Mouse (Mus musculus) olfactory bulb, adult 2 months (tissue): ENCODE measurements at regions not wholly inside any gene's neighbourhood (a gene's known extent, or its start where the extent isn't known, plus 50 kb on each side); places are given as distances from the start of the nearest gene placed in this dataset.

ENCODE experiments used
- H3K27ac ChIP-seq: fragments of 200-500 bp; 2 replicates; pipeline ENCODE4 v1.5.1; 2012; ENCODE audit warnings: low read depth, low read length; ENCODE audit not compliant: insufficient read depth
- H3K4me1 ChIP-seq: fragments of 200-500 bp; 2 replicates; pipeline ENCODE4 v1.6.1; 2012; ENCODE audit warnings: low read length; ENCODE audit not compliant: control insufficient read depth, insufficient read depth
- H3K4me3 ChIP-seq: fragments of 200-500 bp; 2 replicates; pipeline ENCODE4 v1.5.1; 2012; ENCODE audit warnings: mild to moderate bottlenecking, low read depth, low read length, moderate library complexity; ENCODE audit not compliant: insufficient read depth
- CTCF ChIP-seq: fragments of 200-500 bp; IDR thresholded peaks from 2 replicates; pipeline ENCODE4 v1.5.1; 2012; ENCODE audit warnings: low read depth, mild to moderate bottlenecking, low read length, moderate library complexity; ENCODE audit not compliant: insufficient read depth
- POLR2A ChIP-seq: fragments of 200-500 bp; IDR thresholded peaks from 2 replicates; pipeline ENCODE4 v1.6.1; 2012; ENCODE audit warnings: mild to moderate bottlenecking, low read depth, low read length, moderate library complexity; ENCODE audit not compliant: insufficient read depth
- WGBS: fragments of 180-500 bp; shearing (Covaris S2); methylation state at CpG from one replicate; pipeline ENCODE4 v1.1.7; 2018; 5-methylcytosine and 5-hydroxymethylcytosine counted together

DNA sequence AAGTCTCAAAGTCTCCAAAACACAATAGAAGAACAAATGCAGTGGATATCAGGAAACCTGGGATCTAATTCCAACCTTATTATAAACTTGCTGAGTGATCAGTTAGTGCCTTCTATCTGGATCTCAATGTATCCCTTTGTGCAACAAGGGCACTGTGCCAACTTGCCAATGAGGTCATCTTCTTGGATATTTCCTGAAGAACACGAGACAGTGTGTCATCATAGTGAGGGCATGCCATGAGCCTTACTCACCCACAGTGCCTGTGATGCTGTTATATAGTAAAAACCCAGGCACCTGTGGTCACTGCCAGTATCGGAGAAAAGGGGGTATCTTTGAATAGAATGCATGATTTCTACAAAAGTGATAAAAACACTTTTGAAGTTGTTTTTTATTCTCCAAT lies 60.2 kb upstream of the Cd34 start:
- H3K27ac ChIP-seq, result no peak overlapping the region
- H3K4me1 ChIP-seq, result peaks cover 4% of the 10 kb centered on the region
- 73% methylated on average over 2 of the region's 2 CpGs for WGBS
- TF ChIP-seq CTCF, result no peak
- TF ChIP-seq POLR2A, result no peak
- no peak overlapping the region for H3K4me3 ChIP-seq

DNA sequence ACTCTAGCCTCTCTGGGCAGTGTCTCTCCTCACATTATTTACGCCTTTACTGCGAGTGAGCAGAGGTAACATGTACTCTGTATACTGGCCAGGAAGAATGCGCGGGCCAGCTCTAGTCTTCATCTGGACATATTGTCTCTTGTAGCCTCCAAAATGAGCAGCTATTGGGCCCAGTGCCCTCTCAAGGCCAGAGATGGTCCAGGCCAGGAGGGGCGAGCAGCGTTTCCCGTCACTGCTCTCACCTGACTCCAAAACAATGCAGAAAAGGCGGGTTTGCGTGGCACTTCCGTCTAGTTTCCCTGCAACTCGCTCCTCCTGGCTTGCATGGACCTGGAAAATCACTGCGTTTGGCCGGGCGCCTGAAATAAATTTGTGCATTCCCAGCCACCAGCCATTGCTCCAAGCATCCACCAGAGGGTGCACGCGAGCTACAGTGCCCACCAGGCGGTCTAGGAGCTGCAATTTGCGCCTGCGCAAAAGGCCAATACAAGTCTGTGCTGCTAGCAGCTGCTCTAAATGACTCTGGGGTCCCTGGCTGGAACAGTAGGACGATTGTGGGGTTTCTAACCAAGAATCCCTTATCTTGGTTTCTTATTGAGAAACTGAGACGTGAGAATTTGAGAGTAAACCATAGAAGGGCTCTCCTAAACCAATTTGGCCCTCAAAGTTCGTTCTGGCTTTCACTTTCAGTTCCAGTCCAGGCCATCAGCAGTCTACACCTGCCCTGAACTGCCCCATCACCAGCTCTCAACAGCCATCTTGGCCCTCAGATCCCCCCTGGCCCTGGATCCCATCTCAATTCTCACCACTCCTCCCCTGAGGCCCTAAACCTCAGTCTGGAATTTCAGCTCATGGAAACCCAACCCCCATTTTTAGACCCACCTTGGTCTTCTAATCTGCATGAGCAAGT lies 59.0 kb upstream of the Cd34 start:
- TF ChIP-seq CTCF, result peak; percentile 96
- no peak for TF ChIP-seq POLR2A
- Histone ChIP-seq H3K4me1 (peaks cover 4% of the 10 kb centered on the region), H3K4me3 (no peak overlapping the region), H3K27ac (no peak overlapping the region)
- 23% methylated on average over 22 of the region's 22 CpGs for WGBS

DNA sequence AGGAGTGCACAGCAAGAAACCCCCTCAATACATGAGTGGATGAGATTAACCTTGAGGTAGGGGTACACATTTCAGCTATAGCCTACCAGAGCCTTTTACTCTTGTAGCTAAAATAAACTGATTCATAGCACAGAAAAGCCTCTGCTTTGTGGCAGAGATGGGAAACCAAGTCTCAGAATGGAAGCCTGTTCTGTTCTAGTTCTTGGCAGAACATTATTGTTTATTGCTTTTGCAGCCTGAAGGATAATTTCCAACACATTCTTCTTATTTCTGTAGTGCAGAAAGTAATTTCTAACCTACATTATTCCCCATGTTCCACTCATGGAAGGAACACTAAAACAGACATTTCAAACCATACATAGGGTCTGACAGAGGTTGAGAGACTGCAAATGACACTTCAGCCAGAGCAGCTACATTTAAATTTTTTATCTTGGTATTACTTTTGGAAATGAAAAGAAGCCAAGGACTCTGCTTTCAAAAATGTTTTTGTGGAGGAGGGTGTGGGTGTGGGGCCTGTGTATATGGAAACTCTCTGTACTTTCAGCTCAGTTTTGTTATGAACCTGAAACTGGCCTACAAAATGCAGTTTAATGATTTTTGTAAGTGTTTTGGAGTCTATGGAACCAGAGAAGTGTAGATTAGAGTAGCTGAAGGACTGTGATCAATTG lies 56.9 kb upstream of the Cd34 start:
- no peak for TF ChIP-seq CTCF
- TF ChIP-seq POLR2A, result no peak
- Histone ChIP-seq H3K4me3 (no peak overlapping the region), H3K27ac (no peak overlapping the region), H3K4me1 (peaks cover 11% of the 10 kb centered on the region)

DNA sequence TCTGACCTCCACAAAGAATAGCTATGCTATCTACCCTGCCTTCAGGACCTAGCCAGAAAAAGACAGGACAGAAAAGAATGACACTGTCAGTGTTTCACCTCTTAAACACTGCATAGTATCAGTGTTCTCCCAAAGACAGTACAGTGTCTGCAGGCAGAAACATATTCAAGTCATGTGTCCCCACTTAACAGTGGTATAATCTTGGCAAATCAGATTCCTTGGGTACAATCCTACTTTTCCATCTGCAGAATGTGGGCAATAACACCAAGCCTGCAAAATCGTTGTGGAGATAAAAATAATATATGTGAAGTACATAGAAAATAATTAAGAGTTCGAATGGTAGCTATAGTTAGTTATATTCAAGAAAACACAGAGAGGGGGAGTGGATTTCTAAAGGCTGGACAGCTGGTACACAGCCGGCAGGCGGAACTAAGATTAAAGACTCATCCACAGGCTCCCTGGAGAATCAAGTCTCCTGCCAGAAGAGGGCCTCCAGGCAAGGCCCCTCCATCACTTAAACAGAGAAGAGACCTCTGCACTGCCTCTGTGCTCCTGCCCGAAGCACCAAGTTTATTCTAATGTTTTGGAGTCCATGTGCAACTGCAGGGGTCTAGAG lies 53.4 kb upstream of the Cd34 start:
- TF ChIP-seq POLR2A (no peak), CTCF (no peak)
- Histone ChIP-seq H3K27ac (peak overlapping the region; percentile 50; the same call in 1 of the 2 replicates), H3K4me1 (peaks cover 7% of the 10 kb centered on the region), H3K4me3 (no peak overlapping the region)
- 42% methylated on average over 5 of the region's 5 CpGs for WGBS

DNA sequence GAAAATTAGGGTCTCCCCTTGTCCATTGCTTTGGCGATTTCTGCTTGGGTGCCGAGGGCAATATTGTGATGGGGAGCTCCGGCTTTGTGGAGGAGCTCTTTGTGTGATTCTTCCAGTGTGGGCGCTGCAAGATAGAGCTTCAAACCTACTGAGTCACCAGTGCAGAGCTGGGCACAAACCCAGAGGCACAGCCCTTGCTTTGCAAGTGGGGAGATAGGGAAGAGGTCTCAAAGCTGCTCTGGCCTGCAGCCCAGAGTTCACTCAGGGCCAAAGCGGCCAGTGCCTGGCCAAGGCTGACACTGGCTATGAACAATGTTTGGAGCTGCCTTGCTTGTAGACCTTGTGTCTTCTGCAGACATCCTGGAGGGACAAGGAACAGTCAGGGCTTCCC lies 52.9 kb upstream of the Cd34 start:
- Histone ChIP-seq H3K4me1 (peaks cover 7% of the 10 kb centered on the region), H3K4me3 (no peak overlapping the region), H3K27ac (peak overlapping the region; percentile 27; the same call in 1 of the 2 replicates)
- no peak for TF ChIP-seq CTCF
- no peak for TF ChIP-seq POLR2A
- 30% methylated on average over 5 of the region's 5 CpGs for WGBS
